8 mouse cellular contexts compared by ENCODE assay signal in genomic region chr6:38910828-38911559, GRCm38 (mm10). TPM values are rescaled to one million over a fixed set of nuclear protein-coding genes. Genes with fewer than 3 reads are reported as not detected.
DNase-seq lines count a peak whose midpoint lies in the region; ATAC-seq and TF ChIP-seq lines count a peak whose summit lies in the region.

No protein-coding gene starts in this region.

- H3K4me1 ChIP-seq in testis, adult 2 months (ENCODE audit: control insufficient read depth, insufficient read depth, low read length) = no peaks in the 10 kb centered on the region

- no peak for TF ChIP-seq POLR2A in testis, adult 2 months (IDR thresholded peaks at IDR 0.05; ENCODE audit: control insufficient read depth, low read depth, low read length)

- DNase-seq in right cerebral cortex, adult 18-20 months = peak; percentile 62
- no peak for DNase-seq in right cerebral cortex, postnatal 4 days
- peak; percentile 93 for DNase-seq in c-Kit-positive CD71-positive TER-119-negative erythroid progenitor cells, embryonic 14.5 days (ENCODE audit: low read depth)
- peak; percentile 73 for DNase-seq in forelimb bud, embryonic 11.5 days (ENCODE audit: low read depth, low spot score)
- DNase-seq in hindlimb bud, embryonic 11.5 days (ENCODE audit: extremely low spot score, low read depth, low spot score) = peak; percentile 63
- DNase-seq in left cerebral cortex, adult 9 months (ENCODE audit: low spot score in 2 of 2) = peak; percentile 22 to 65

- ATAC-seq in megakaryocyte progenitor cell, adult 5-6 weeks (replicated peaks; ENCODE audit: poor library complexity) = peak; percentile 88

- H3K4me3 ChIP-seq in testis, adult 2 months (ENCODE audit: control insufficient read depth, low read depth, low read length) = no peak overlapping the region

- no peaks in the 10 kb centered on the region for H3K36me3 ChIP-seq in testis, adult 2 months (ENCODE audit: control insufficient read depth, insufficient read depth, low read length)

- H3K27ac ChIP-seq in testis, adult 2 months (ENCODE audit: control insufficient read depth, insufficient read depth, low read depth, low read length) = no peak overlapping the region

- peak; percentile 26; the same call in 1 of the 2 replicates for TF ChIP-seq CTCF in testis, adult 2 months (IDR thresholded peaks at IDR 0.05; ENCODE audit: control insufficient read depth, insufficient read depth, insufficient replicate concordance, low read depth, low read length)

- no peaks in the 10 kb centered on the region for H3K27me3 ChIP-seq in testis, adult 2 months (ENCODE audit: control insufficient read depth, insufficient read depth, low read length)

RNA-seq across cellular contexts. Expression of gene Hipk2, which starts 35.0 kb away (rescaled TPM):
- total RNA-seq in megakaryocyte progenitor cell, adult 5-6 weeks (2015) = 58.0 and 60.1 TPM in 2 replicates
- total RNA-seq in megakaryocyte progenitor cell, adult 5-6 weeks (2017) = 9.0 and 12.6 TPM in 2 replicates
- 32.7 and 33.9 TPM in 2 replicates for polyA plus RNA-seq in testis, adult 2 months (2012; rRNA removed)

RNA-seq across cellular contexts. Expression of gene Tbxas1, which starts 35.8 kb away (rescaled TPM):
- total RNA-seq in megakaryocyte progenitor cell, adult 5-6 weeks (2015) = 11.3 and 15.9 TPM in 2 replicates
- 13.1 TPM in 2 replicates for total RNA-seq in megakaryocyte progenitor cell, adult 5-6 weeks (2017)
- 0.16 and 0.53 TPM in 2 replicates for polyA plus RNA-seq in testis, adult 2 months (2012; rRNA removed)
